Mouse (Mus musculus): Measurements from ENCODE around the gene Angptl6. TPM values are rescaled to one million over a fixed set of nuclear protein-coding genes. Genes with fewer than 3 reads are reported as not detected.

Angptl6 gene
- polyA plus RNA-seq, 1 experiment: 8.8 TPM

DNA sequence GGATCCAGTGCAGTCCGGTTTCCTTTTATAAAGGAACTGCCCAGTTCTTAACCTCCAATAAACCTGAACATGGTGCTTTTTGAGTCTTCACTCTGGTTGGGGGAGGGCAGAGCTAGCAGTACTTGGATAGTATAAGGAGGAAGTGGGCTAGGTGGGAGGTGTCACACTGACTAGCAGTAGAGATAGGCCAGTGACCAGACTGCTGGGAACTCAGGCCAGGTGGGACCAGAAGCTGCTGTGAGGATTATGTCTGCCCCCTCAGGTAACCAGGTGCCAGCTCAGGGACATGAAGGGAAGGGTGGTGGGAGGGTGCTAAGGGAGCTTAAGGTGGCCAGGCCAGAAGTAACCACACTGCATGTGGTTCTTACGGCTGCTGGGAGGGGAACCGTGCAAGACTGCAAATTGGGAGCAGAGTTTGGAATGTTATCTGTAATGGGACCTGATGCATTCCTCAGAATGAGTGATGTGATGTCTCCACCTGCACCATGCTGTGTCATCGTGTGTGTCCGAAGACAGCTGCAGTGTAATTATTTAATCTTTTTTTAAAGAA lies 12.7 kb upstream of the Angptl6 start:
- TF ChIP-seq POLR2A (IDR thresholded peaks at IDR 0.05; ENCODE audit: control insufficient read depth, extremely low read depth, insufficient read depth, low read length, poor library complexity) (no peak), CTCF (IDR thresholded peaks at IDR 0.05; ENCODE audit: borderline replicate concordance, control insufficient read depth, extremely low read depth, insufficient read depth, low read length, poor library complexity) (no peak)
- peaks cover 55% of the 10 kb centered on the region for H3K36me3 ChIP-seq (ENCODE audit: control insufficient read depth, insufficient read depth, low read length)

GRCm38 (mm10) chr9:20891339-20892103 lies 12.0 kb upstream of the Angptl6 start:
- WGBS: 91% methylated on average over 26 of the region's 26 CpGs
- H3K27ac ChIP-seq (ENCODE audit: control insufficient read depth, insufficient read depth, low read length): no peak overlapping the region
- peaks cover 6% of the 10 kb centered on the region for H3K4me1 ChIP-seq (replicated peaks; ENCODE audit: control insufficient read depth, insufficient read depth, low read length)
- TF ChIP-seq CTCF (IDR thresholded peaks at IDR 0.05; ENCODE audit: borderline replicate concordance, control insufficient read depth, extremely low read depth, insufficient read depth, low read length, poor library complexity) (no peak), POLR2A (IDR thresholded peaks at IDR 0.05; ENCODE audit: control insufficient read depth, extremely low read depth, insufficient read depth, low read length, poor library complexity) (no peak)
- H3K36me3 ChIP-seq (ENCODE audit: control insufficient read depth, insufficient read depth, low read length): peaks cover 55% of the 10 kb centered on the region
- no peak overlapping the region for H3K4me3 ChIP-seq (ENCODE audit: control insufficient read depth, insufficient read depth, low read length)
- no peaks in the 10 kb centered on the region for H3K27me3 ChIP-seq (ENCODE audit: control insufficient read depth, insufficient read depth, low read length)
- no peak for DNase-seq

More for the DNA sequence above, 12.7 kb upstream of the Angptl6 start:
- H3K27ac ChIP-seq (ENCODE audit: control insufficient read depth, insufficient read depth, low read length): no peak overlapping the region
- DNase-seq: no peak
- peaks cover 8% of the 10 kb centered on the region for H3K4me1 ChIP-seq (replicated peaks; ENCODE audit: control insufficient read depth, insufficient read depth, low read length)
- no peak overlapping the region for H3K4me3 ChIP-seq (ENCODE audit: control insufficient read depth, insufficient read depth, low read length)
- WGBS: 90% methylated on average over 5 of the region's 5 CpGs
- H3K27me3 ChIP-seq (ENCODE audit: control insufficient read depth, insufficient read depth, low read length): no peaks in the 10 kb centered on the region

GRCm38 (mm10) chr9:20890411-20890810 lies 10.9 kb upstream of the Angptl6 start:
- no peak for DNase-seq
- WGBS: 95% methylated on average over 5 of the region's 5 CpGs
- Histone ChIP-seq H3K4me3 (ENCODE audit: control insufficient read depth, insufficient read depth, low read length) (no peak overlapping the region), H3K36me3 (ENCODE audit: control insufficient read depth, insufficient read depth, low read length) (peaks cover 48% of the 10 kb centered on the region), H3K4me1 (replicated peaks; ENCODE audit: control insufficient read depth, insufficient read depth, low read length) (peaks cover 6% of the 10 kb centered on the region), H3K27me3 (ENCODE audit: control insufficient read depth, insufficient read depth, low read length) (no peaks in the 10 kb centered on the region), H3K27ac (ENCODE audit: control insufficient read depth, insufficient read depth, low read length) (no peak overlapping the region)
- no peak for TF ChIP-seq CTCF (IDR thresholded peaks at IDR 0.05; ENCODE audit: borderline replicate concordance, control insufficient read depth, extremely low read depth, insufficient read depth, low read length, poor library complexity)
- TF ChIP-seq POLR2A (IDR thresholded peaks at IDR 0.05; ENCODE audit: control insufficient read depth, extremely low read depth, insufficient read depth, low read length, poor library complexity): no peak

DNA sequence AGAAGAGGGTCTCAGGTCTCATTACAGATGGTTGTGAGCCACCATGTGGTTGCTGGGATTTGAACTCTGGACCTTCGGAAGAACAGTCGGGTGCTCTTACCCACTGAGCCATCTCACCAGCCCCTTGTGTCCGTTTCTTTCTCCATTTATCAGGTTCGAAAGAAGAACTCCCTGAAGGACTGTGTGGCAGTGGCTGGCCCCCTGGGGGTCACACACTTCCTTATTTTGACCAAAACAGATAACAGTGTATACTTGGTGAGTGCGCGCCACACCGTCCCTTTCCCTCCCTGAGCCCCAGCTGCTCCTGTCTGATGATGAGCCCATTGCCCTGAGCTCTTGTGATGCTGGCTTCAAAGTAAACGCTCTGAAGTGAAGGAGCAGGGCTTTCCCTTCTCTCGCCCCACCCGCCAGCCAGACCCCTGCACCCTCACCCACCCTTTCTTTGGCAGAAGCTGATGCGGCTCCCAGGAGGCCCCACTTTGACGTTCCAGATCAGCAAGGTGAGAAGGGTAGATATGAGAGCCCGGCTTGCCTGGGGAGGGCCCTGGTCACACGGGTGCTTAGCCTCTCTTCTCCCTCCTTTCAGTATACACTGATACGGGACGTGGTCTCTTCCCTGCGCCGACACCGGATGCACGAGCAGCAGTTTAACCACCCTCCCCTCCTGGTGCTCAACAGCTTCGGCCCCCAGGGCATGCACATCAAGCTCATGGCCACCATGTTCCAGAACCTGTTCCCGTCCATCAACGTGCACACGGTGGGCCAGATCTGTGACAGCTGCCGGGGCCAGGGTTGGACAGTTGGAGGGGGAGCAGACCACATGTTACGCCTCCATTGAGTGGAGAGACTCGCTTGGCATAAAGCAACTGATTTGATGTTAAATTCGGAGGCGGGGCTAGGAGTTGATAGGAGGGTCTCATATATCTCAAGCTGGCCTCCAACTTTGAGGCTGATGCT lies 9.9 kb upstream of the Angptl6 start:
- WGBS: 79% methylated on average over 29 of the region's 29 CpGs
- H3K4me3 ChIP-seq (ENCODE audit: control insufficient read depth, insufficient read depth, low read length): no peak overlapping the region

GRCm38 (mm10) chr9:20888386-20888765 lies 8.8 kb upstream of the Angptl6 start:
- Histone ChIP-seq H3K36me3 (ENCODE audit: control insufficient read depth, insufficient read depth, low read length) (peaks cover 29% of the 10 kb centered on the region), H3K27me3 (ENCODE audit: control insufficient read depth, insufficient read depth, low read length) (no peaks in the 10 kb centered on the region), H3K4me1 (replicated peaks; ENCODE audit: control insufficient read depth, insufficient read depth, low read length) (peaks cover 6% of the 10 kb centered on the region), H3K27ac (ENCODE audit: control insufficient read depth, insufficient read depth, low read length) (no peak overlapping the region), H3K4me3 (ENCODE audit: control insufficient read depth, insufficient read depth, low read length) (peak overlapping the region; percentile 69)
- TF ChIP-seq POLR2A (IDR thresholded peaks at IDR 0.05; ENCODE audit: control insufficient read depth, extremely low read depth, insufficient read depth, low read length, poor library complexity) (no peak), CTCF (IDR thresholded peaks at IDR 0.05; ENCODE audit: borderline replicate concordance, control insufficient read depth, extremely low read depth, insufficient read depth, low read length, poor library complexity) (no peak)
- DNase-seq: no peak
- under 1% methylated on average over 30 of the region's 30 CpGs for WGBS

More for the DNA sequence above, 9.9 kb upstream of the Angptl6 start:
- TF ChIP-seq POLR2A (IDR thresholded peaks at IDR 0.05; ENCODE audit: control insufficient read depth, extremely low read depth, insufficient read depth, low read length, poor library complexity): no peak
- no peak for TF ChIP-seq CTCF (IDR thresholded peaks at IDR 0.05; ENCODE audit: borderline replicate concordance, control insufficient read depth, extremely low read depth, insufficient read depth, low read length, poor library complexity)
- Histone ChIP-seq H3K4me1 (replicated peaks; ENCODE audit: control insufficient read depth, insufficient read depth, low read length) (peaks cover 6% of the 10 kb centered on the region), H3K27me3 (ENCODE audit: control insufficient read depth, insufficient read depth, low read length) (no peaks in the 10 kb centered on the region), H3K36me3 (ENCODE audit: control insufficient read depth, insufficient read depth, low read length) (peaks cover 39% of the 10 kb centered on the region), H3K27ac (ENCODE audit: control insufficient read depth, insufficient read depth, low read length) (no peak overlapping the region)
- DNase-seq: no peak
